Mouse (Mus musculus): Measurements from ENCODE around the gene Plcd3. TPM values are rescaled to one million over a fixed set of nuclear protein-coding genes. Genes with fewer than 3 reads are reported as not detected.

Plcd3 gene
- polyA plus RNA-seq, 1 experiment from 2014 or later: 1.7 TPM

DNA sequence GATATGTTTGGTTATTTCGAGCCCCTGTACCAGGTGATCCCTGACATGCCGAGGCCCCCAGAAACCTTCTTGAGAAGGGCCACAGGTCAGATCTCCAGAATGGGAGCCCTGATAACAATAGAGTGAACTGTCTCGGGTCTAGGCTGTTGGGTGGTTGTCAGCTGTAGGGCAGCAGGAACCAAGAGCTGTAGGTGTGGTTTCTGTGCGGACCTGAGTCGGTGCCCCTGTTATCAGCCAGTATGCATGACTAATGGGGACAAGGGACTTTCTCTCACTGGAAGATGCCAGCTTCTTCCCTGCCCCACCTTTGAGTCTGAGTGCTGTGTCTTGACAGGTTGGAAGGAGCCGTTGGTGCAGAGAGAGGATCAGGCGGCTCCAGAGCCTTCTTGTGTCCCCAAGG is 3.0 kb upstream of the Plcd3 start:
- Histone ChIP-seq H3K27ac (no peak overlapping the region), H3K4me3 (no peak overlapping the region), H3K4me1 (peaks cover 24% of the 10 kb centered on the region), H3K36me3 (no peaks in the 10 kb centered on the region), H3K9me3 (replicated peaks) (no peaks in the 10 kb centered on the region), H3K9ac (no peak overlapping the region), H3K4me2 (replicated peaks) (no peak overlapping the region), H3K27me3 (peaks cover 42% of the 10 kb centered on the region)
- WGBS: 84% methylated on average over 7 of the region's 7 CpGs
- ATAC-seq (ENCODE audit: low FRiP score): no peak

DNA sequence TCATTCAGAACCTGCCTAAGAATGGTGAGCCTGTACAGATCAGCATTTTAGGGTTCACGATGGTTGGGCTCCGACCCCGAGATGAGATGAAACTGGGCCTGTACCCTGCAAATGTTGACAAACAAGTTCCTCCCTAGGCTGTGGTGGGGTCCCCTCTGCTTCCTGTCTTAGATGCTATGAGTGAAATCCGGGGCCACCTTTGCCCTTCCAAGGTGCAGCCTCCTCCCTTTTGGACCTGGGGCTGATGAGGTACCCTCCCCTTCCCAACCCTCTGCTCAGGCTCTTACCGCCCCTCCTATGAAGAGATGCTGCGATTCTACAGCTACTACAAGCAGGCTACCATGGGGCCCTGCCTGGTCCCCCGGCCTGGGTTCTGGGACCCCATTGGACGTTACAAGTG is 2.2 kb upstream of the Plcd3 start:
- ATAC-seq (ENCODE audit: low FRiP score): no peak
- Histone ChIP-seq H3K4me1 (peaks cover 24% of the 10 kb centered on the region), H3K27me3 (peaks cover 50% of the 10 kb centered on the region), H3K4me2 (replicated peaks) (peak overlapping the region; percentile 75; the same call in 1 of the 2 replicates), H3K4me3 (peak overlapping the region; percentile 40; the same call in 1 of the 2 replicates), H3K9ac (no peak overlapping the region), H3K9me3 (replicated peaks) (no peaks in the 10 kb centered on the region), H3K36me3 (no peaks in the 10 kb centered on the region), H3K27ac (no peak overlapping the region)
- WGBS: 59% methylated on average over 8 of the region's 8 CpGs

DNA sequence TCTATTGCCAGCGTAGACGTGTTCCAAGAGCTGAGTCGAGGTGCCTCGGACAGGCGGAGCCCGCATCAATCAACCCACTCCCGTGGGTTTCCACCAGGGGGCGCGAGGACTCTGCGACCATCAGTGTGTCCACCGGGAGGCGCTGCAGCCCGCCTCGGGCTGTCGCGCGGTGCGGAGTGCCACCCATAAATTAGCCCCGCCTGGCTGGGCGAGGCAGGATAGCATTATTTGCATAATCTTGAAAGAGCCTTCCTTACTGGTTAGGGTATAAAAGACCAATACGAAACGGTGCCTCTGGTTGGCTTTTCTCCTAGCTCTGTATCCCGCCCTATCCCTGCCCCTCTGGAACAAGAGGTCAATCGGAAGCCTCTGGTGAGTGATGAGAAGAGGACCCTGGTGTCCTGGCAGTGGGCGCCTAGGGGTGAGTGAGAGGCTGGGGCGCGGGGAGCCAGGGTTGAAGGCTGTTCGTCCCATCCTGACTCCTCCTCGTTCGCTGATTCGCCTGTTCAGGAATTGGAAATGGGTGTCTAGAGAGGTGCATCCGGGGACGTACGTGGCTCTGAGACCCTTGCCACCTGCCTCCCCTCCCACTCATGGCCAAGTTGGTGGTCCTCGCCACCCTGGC is 1.4 kb upstream of the Plcd3 start:
- Histone ChIP-seq H3K9me3 (replicated peaks) (no peaks in the 10 kb centered on the region), H3K27ac (no peak overlapping the region), H3K9ac (0 out of 2 replicates have a peak overlapping the region, but pooled peaks have one; percentile 20), H3K4me1 (peaks cover 24% of the 10 kb centered on the region), H3K4me3 (peak overlapping the region; percentile 40), H3K27me3 (peaks cover 56% of the 10 kb centered on the region), H3K4me2 (replicated peaks) (peak overlapping the region; percentile 75), H3K36me3 (no peaks in the 10 kb centered on the region)
- ATAC-seq (ENCODE audit: low FRiP score): peak; percentile 86
- WGBS: 1% methylated on average over 35 of the region's 35 CpGs

DNA sequence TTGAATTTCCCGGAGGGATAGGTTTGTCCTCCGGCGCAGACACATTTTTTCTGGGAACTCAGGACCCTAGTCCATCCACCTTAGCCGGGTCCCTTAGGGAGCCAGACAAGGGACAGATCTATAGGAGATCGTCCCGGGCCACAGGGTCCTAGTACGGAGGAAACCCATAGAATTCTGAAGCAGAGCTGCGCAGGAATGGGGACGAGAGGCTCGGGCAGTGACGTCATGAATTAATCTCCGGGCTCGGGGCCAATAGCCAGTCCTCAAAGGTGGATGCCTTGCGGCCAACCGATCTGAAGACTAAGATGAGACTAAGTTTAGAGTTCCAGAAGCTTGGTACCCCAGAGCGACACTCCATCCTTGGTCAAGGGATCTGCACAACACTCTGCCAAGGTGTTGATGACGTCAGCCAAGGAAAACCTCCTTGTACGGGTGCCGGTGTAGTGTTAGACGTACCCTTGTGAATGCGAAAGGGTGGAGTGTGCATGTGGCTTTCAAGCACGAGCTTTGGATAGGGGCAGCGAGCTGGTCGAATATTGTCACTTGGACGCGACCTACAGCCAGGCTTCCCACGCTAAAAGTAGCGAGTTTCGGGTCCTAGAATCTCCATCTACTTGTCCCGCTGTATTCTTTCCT is 526 bp upstream of the Plcd3 start:
- ATAC-seq (ENCODE audit: low FRiP score): 0 out of 2 replicates have a peak, but pooled peaks have one; percentile 32
- Histone ChIP-seq H3K9me3 (replicated peaks) (no peaks in the 10 kb centered on the region), H3K4me3 (peak overlapping the region; percentile 40), H3K27ac (no peak overlapping the region), H3K4me1 (peaks cover 24% of the 10 kb centered on the region), H3K27me3 (peaks cover 63% of the 10 kb centered on the region), H3K36me3 (no peaks in the 10 kb centered on the region), H3K4me2 (replicated peaks) (peak overlapping the region; percentile 75), H3K9ac (peak overlapping the region; percentile 57)
- WGBS: 4% methylated on average over 30 of the region's 30 CpGs

DNA sequence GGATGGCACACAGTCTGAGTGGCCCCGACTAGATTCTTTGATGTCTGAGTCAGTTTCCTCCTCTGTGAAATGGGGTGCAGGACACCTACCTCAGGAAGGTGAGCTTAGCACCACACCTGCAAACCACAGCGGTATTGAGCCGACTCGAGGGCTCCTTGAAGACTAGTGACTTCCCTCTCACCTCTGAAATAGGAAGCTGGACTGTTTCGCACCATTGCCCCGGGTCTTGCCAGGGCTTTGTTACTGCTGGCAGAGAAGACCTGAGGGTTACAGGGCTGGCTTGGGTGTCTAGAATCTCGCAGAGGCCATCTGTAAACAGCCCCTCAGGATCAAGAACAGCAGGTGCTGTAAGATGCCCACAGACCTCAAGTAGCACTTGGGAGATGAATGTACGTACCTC is 1.1 kb downstream of the Plcd3 start:
- no peak overlapping the region for H3K4me2 ChIP-seq (replicated peaks)
- WGBS: 71% methylated on average over 8 of the region's 8 CpGs
- peaks cover 73% of the 10 kb centered on the region for H3K27me3 ChIP-seq
- no peak overlapping the region for H3K9ac ChIP-seq
- H3K4me3 ChIP-seq: no peak overlapping the region
- no peaks in the 10 kb centered on the region for H3K9me3 ChIP-seq (replicated peaks)
- H3K36me3 ChIP-seq: no peaks in the 10 kb centered on the region
- H3K4me1 ChIP-seq: peaks cover 24% of the 10 kb centered on the region
- no peak overlapping the region for H3K27ac ChIP-seq
- no peak for ATAC-seq (ENCODE audit: low FRiP score)

DNA sequence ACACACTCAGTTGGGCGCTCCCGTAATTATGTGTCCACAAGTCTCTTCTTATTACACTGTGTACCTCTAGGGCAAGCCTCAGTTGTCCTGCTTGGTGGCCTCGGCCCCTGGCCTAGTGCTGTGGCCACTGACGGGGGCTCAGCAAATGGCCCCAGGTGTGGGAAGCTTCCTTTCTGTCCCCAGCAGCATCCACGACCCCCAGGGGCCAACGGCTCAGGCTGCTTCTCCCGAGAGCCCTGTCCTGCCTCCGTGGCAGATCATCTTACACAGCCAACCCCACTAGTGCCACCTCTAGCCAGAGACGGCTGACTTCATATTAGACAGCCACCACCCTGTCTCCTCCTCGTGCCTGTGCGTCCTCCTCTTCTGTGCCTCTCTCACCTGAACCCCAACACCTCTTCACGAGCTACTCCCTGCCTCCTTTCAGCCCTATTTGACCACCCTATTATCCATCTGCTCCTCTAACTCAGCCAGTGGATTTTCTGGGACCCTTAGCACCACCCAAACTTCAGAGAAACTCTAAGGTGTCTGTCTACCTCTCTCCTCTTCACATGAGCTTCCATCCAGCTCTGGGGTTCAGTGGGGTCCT is 2.0 kb downstream of the Plcd3 start:
- no peak overlapping the region for H3K4me2 ChIP-seq (replicated peaks)
- no peak for ATAC-seq (ENCODE audit: low FRiP score)
- 56% methylated on average over 12 of the region's 12 CpGs for WGBS
- peaks cover 72% of the 10 kb centered on the region for H3K27me3 ChIP-seq
- H3K4me3 ChIP-seq: no peak overlapping the region
- no peaks in the 10 kb centered on the region for H3K36me3 ChIP-seq
- H3K27ac ChIP-seq: no peak overlapping the region
- peaks cover 24% of the 10 kb centered on the region for H3K4me1 ChIP-seq
- H3K9ac ChIP-seq: no peak overlapping the region
- no peaks in the 10 kb centered on the region for H3K9me3 ChIP-seq (replicated peaks)

DNA sequence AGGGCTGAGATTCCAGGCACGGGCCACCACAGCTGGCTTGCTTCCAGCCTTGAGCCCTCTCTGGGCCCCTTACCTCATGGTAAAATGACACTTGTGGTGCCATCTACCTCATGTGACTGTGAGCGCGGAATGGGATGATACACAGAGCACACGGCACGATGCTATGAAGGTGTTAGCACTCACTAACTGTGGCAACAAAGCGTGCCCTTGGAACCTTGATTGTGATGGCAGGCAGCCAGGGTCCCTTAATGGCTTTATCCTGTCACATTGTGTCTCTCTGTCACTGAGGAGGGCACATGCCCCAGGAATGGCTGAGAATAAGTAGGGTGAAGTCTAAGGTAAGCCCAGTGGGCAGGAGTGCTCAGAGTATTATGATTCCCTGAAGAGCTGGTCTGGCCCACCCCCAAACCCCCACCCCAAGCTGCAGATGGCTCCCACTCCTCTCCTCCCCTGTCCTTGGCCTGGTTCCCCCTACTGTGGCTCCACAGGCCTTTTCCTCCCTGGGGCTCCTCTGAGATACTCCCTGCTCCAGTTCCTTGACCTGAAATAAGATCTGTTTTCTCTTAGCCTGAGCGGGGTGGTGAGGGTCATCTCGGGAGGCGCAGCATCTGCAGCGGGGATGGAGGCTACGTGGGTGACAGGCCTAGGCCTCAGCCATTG is 2.8 kb downstream of the Plcd3 start:
- 65% methylated on average over 11 of the region's 11 CpGs for WGBS
- peaks cover 67% of the 10 kb centered on the region for H3K27me3 ChIP-seq
- H3K4me1 ChIP-seq: peaks cover 24% of the 10 kb centered on the region
- H3K4me2 ChIP-seq (replicated peaks): no peak overlapping the region
- no peak overlapping the region for H3K27ac ChIP-seq
- H3K9ac ChIP-seq: no peak overlapping the region
- H3K4me3 ChIP-seq: no peak overlapping the region
- no peak for ATAC-seq (ENCODE audit: low FRiP score)
- H3K36me3 ChIP-seq: no peaks in the 10 kb centered on the region
- H3K9me3 ChIP-seq (replicated peaks): no peaks in the 10 kb centered on the region

DNA sequence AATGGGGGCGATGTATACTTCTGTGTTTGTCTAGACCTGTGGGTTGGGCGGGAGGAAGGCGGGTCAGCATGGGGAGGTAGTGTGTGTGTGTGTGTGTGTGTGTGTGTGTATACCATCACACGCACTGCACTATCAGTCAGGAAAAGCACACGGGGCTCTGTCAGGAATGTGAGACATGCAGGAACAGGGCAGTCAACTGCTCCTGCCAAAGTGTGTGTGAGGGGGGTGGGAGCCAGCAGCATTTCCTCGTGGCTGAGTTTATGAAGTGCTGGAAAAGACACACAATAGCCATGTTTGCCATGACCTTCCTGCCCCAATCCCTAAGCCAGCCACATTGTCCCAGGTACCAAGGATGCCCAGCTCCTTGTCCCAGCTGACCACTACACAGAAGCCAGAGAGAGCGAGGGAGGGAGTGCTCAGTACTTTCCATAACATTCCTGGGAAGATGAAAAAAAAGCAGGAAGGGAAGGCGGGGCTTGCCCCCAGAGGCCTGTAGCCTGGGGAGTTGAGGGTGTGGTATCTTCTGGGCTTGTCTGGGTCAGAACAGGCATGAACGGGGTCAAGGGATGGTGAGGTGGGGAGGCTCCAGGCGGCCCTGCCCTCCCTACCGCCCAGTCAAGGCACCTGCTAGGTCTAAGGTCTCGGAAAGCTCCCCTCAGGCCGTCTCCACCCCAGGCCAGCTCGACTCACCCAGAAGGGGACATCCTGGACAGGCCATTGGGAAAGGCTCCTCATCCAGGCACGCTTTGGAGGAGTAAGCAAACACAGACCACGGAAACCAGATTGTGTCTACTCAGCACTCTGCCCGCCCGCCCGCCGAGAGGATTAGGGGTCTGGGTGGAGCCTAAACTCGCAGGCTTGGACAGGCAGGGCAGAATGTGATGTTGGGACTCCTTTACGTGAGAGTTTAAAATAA is 4.2 kb downstream of the Plcd3 start:
- Histone ChIP-seq H3K4me1 (peaks cover 15% of the 10 kb centered on the region), H3K4me2 (replicated peaks) (no peak overlapping the region), H3K36me3 (no peaks in the 10 kb centered on the region), H3K9me3 (replicated peaks) (no peaks in the 10 kb centered on the region), H3K27ac (no peak overlapping the region), H3K9ac (0 out of 2 replicates have a peak overlapping the region, but pooled peaks have one; percentile 8), H3K27me3 (peaks cover 59% of the 10 kb centered on the region), H3K4me3 (no peak overlapping the region)
- no peak for ATAC-seq (ENCODE audit: low FRiP score)
- WGBS: 29% methylated on average over 22 of the region's 22 CpGs

DNA sequence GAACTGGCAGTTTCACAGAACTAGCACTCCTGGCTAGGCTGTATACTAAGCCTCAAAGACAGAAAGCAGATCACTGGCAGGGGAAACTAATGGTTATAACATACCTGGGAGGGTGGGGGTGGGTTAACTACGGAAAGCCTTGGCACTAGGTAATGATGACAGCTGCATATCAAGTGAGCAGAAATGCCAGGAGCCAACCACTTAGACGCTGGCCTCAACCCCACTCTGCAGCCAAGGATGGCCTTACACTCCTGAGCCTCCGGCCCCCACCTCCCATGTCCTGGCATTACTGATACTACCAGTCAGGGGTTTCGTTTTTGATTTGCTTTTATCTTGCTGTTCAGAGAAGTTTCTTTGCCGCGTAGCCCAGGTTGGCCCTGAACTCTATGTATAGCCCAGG is 5.7 kb downstream of the Plcd3 start:
- Histone ChIP-seq H3K9me3 (replicated peaks) (no peaks in the 10 kb centered on the region), H3K36me3 (no peaks in the 10 kb centered on the region), H3K4me1 (peaks cover under 1% of the 10 kb centered on the region; the same call in 1 of the 2 replicates), H3K27me3 (peaks cover 47% of the 10 kb centered on the region), H3K4me3 (no peak overlapping the region), H3K4me2 (replicated peaks) (no peak overlapping the region), H3K27ac (no peak overlapping the region), H3K9ac (no peak overlapping the region)
- WGBS: 92% methylated on average over 6 of the region's 6 CpGs
- ATAC-seq (ENCODE audit: low FRiP score): no peak

DNA sequence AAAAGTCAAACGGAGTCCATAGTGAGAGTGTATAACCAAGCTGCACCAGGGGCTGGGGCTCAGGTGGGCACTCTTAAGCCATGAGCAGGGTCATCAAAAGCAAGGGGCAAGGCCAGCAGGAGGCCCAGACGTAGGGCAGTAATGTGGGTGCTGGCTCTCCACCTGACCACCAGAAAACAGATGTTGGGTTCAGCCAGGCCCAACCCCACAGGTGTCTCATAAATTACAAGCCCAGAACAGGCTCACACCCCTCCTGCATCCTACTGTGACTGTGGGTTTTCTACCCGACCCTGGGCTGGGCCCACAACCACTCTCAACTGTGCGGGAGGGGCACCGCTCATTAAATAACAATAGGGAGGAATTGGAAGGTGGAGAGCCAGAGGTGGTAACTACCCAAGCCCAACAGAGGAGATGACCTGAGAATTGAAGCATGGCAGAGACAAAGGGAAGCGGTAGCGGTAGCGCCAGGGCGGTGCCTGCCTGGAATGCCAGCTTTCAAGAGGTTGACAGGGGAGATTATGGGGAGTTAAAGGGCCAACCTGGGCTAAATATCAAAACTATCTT is 6.3 kb downstream of the Plcd3 start:
- ATAC-seq (ENCODE audit: low FRiP score): no peak
- H3K9me3 ChIP-seq (replicated peaks): no peaks in the 10 kb centered on the region
- no peaks in the 10 kb centered on the region for H3K4me1 ChIP-seq
- no peak overlapping the region for H3K4me3 ChIP-seq
- no peak overlapping the region for H3K27ac ChIP-seq
- H3K36me3 ChIP-seq: no peaks in the 10 kb centered on the region
- peaks cover 40% of the 10 kb centered on the region for H3K27me3 ChIP-seq
- WGBS: 52% methylated on average over 9 of the region's 9 CpGs
- no peak overlapping the region for H3K4me2 ChIP-seq (replicated peaks)
- no peak overlapping the region for H3K9ac ChIP-seq

Data from hindbrain, embryonic 12.5 days (tissue).